Mouse (Mus musculus) heart, embryonic 15.5 days (tissue): ENCODE results near the gene Rplp0. TPM values are rescaled to one million over a fixed set of nuclear protein-coding genes. Genes with fewer than 3 reads are reported as not detected.
"Not testable (repeated sequence)": the region's sequence is repeated elsewhere in the genome, so short reads cannot be mapped to it uniquely, and the experiment has no call there.

Source experiments
- ATAC-seq: fragments of 200-750 bp; cut with Nextera tagmentation; replicated peaks from 2 replicates; pipeline ENCODE4 v1.8.0; 2017; ENCODE audit warnings: low read depth, moderate TSS enrichment; ENCODE audit not compliant: insufficient number of reproducible peaks, insufficient read depth, low FRiP score
- H3K27ac ChIP-seq: fragments of 300-500 bp; sonication (generic); 2 replicates; pipeline ENCODE4 v1.5.1; 2015; ENCODE audit warnings: mild to moderate bottlenecking, inconsistent platforms
- H3K27me3 ChIP-seq: fragments of 300-500 bp; sonication (generic); 2 replicates; pipeline ENCODE4 v1.6.1; 2015; ENCODE audit warnings: inconsistent platforms
- H3K36me3 ChIP-seq: fragments of 300-500 bp; sonication (generic); 2 replicates; pipeline ENCODE4 v1.6.1; 2015; ENCODE audit warnings: mild to moderate bottlenecking, inconsistent platforms
- H3K4me1 ChIP-seq: fragments of 300-500 bp; sonication (generic); replicated peaks from 2 replicates; pipeline ENCODE4 v1.6.1; 2015; ENCODE audit warnings: inconsistent platforms
- H3K4me2 ChIP-seq: fragments of 300-500 bp; sonication (generic); 2 replicates; pipeline ENCODE4 v1.6.1; 2015; ENCODE audit warnings: inconsistent platforms, mild to moderate bottlenecking, moderate library complexity
- H3K4me3 ChIP-seq: fragments of 300-500 bp; sonication (generic); 2 replicates; pipeline ENCODE4 v1.5.1; 2015; ENCODE audit warnings: mild to moderate bottlenecking, inconsistent platforms
- H3K9ac ChIP-seq: fragments of 300-500 bp; sonication (generic); 2 replicates; pipeline ENCODE4 v1.6.1; 2015; ENCODE audit warnings: mild to moderate bottlenecking, inconsistent platforms
- H3K9me3 ChIP-seq: fragments of 300-500 bp; sonication (generic); replicated peaks from 2 replicates; pipeline ENCODE4 v1.6.1; 2016; ENCODE audit warnings: inconsistent platforms
- WGBS: fragments of 180-500 bp; shearing (Covaris S2); methylation state at CpG from one replicate; pipeline ENCODE4 v1.1.7; 2015; ENCODE audit warnings: mixed read lengths; 5-methylcytosine and 5-hydroxymethylcytosine counted together
- polyA plus RNA-seq: library from polyadenylated mRNA; unstranded; fragments of >200 nt; fragmentation: Nextera tagmentation; extraction: Ambion mirVana; gene quantifications from 2 replicates; pipeline ENCODE4 v1.2.1, GENCODE M21; 2015

Gene Rplp0
- polyA plus RNA-seq, 1 experiment from 2014 or later: 925 TPM

GRCm38 (mm10) chr5:115518214-115518613, 41.1 kb upstream of the Rplp0 start:
- H3K9me3 ChIP-seq, H3K4me3 ChIP-seq, ATAC-seq, H3K27me3 ChIP-seq, H3K27ac ChIP-seq, H3K36me3 ChIP-seq, H3K9ac ChIP-seq, H3K4me2 ChIP-seq: not testable (repeated sequence)
- 96% methylated on average over 8 of the region's 8 CpGs for WGBS
- H3K4me1 ChIP-seq: peaks cover 75% of the 10 kb centered on the region

- H3K4me3 ChIP-seq: no peak overlapping the region
- WGBS: 54% methylated on average over 21 of the region's 21 CpGs
- peaks cover 73% of the 10 kb centered on the region for H3K4me1 ChIP-seq
- no peaks in the 10 kb centered on the region; the same call in 1 of the 2 replicates for H3K36me3 ChIP-seq
- H3K9ac ChIP-seq: 0 out of 2 replicates have a peak overlapping the region, but pooled peaks have one; percentile 7
- H3K27ac ChIP-seq: peak overlapping the region; percentile 80
- H3K9me3 ChIP-seq: no peaks in the 10 kb centered on the region
- ATAC-seq: no peak
- no peaks in the 10 kb centered on the region for H3K27me3 ChIP-seq
- peak overlapping the region; percentile 35 for H3K4me2 ChIP-seq
Observed at GRCm38 (mm10) chr5:115520325-115520869, 38.9 kb upstream of the Rplp0 start.

- Histone ChIP-seq H3K9me3 (no peaks in the 10 kb centered on the region), H3K4me3 (no peak overlapping the region), H3K27ac (peak overlapping the region; percentile 80), H3K27me3 (no peaks in the 10 kb centered on the region), H3K36me3 (no peaks in the 10 kb centered on the region; the same call in 1 of the 2 replicates), H3K9ac (no peak overlapping the region), H3K4me2 (peak overlapping the region; percentile 32), H3K4me1 (peaks cover 71% of the 10 kb centered on the region)
- 58% methylated on average over 20 of the region's 21 CpGs for WGBS
- peak; percentile 21; the same call in 1 of the 2 replicates for ATAC-seq
Observed at GRCm38 (mm10) chr5:115521553-115522461, 37.5 kb upstream of the Rplp0 start.

GRCm38 (mm10) chr5:115522531-115522930, 36.7 kb upstream of the Rplp0 start:
- no peak overlapping the region for H3K4me3 ChIP-seq
- peaks cover 65% of the 10 kb centered on the region for H3K4me1 ChIP-seq
- H3K27ac ChIP-seq: peak overlapping the region; percentile 80
- WGBS: 79% methylated on average over 4 of the region's 4 CpGs
- no peaks in the 10 kb centered on the region for H3K9me3 ChIP-seq
- ATAC-seq: no peak
- H3K4me2 ChIP-seq: peak overlapping the region; percentile 9; the same call in 1 of the 2 replicates
- H3K27me3 ChIP-seq: no peaks in the 10 kb centered on the region
- H3K9ac ChIP-seq: 0 out of 2 replicates have a peak overlapping the region, but pooled peaks have one; percentile 7
- no peaks in the 10 kb centered on the region; the same call in 1 of the 2 replicates for H3K36me3 ChIP-seq

GRCm38 (mm10) chr5:115522981-115523499, 36.2 kb upstream of the Rplp0 start:
- WGBS: 63% methylated on average over 15 of the region's 15 CpGs
- no peak overlapping the region for H3K4me2 ChIP-seq
- peak overlapping the region; percentile 80 for H3K27ac ChIP-seq
- no peak for ATAC-seq
- H3K36me3 ChIP-seq: no peaks in the 10 kb centered on the region; the same call in 1 of the 2 replicates
- H3K4me1 ChIP-seq: peaks cover 66% of the 10 kb centered on the region
- H3K27me3 ChIP-seq: no peaks in the 10 kb centered on the region
- H3K4me3 ChIP-seq: no peak overlapping the region
- no peaks in the 10 kb centered on the region for H3K9me3 ChIP-seq
- 0 out of 2 replicates have a peak overlapping the region, but pooled peaks have one; percentile 7 for H3K9ac ChIP-seq

- Histone ChIP-seq H3K4me2 (peak overlapping the region; percentile 50), H3K4me3 (peak overlapping the region; percentile 19), H3K4me1 (peaks cover 74% of the 10 kb centered on the region), H3K27ac (peak overlapping the region; percentile 80), H3K9me3 (no peaks in the 10 kb centered on the region), H3K36me3 (no peaks in the 10 kb centered on the region), H3K27me3 (no peaks in the 10 kb centered on the region), H3K9ac (peak overlapping the region; percentile 45; the same call in 1 of the 2 replicates)
- 7% methylated on average over 15 of the region's 15 CpGs for WGBS
- ATAC-seq: peak; percentile 60
Observed at GRCm38 (mm10) chr5:115523971-115524370, 35.3 kb upstream of the Rplp0 start.

GRCm38 (mm10) chr5:115524471-115524870, 34.8 kb upstream of the Rplp0 start:
- ATAC-seq: peak; percentile 5
- Histone ChIP-seq H3K9me3 (no peaks in the 10 kb centered on the region), H3K4me1 (peaks cover 75% of the 10 kb centered on the region), H3K4me3 (no peak overlapping the region), H3K36me3 (no peaks in the 10 kb centered on the region), H3K9ac (peak overlapping the region; percentile 45; the same call in 1 of the 2 replicates), H3K4me2 (peak overlapping the region; percentile 50), H3K27me3 (no peaks in the 10 kb centered on the region), H3K27ac (peak overlapping the region; percentile 80)
- 43% methylated on average over 12 of the region's 12 CpGs for WGBS

- Histone ChIP-seq H3K27me3 (no peaks in the 10 kb centered on the region), H3K9ac (no peak overlapping the region), H3K9me3 (no peaks in the 10 kb centered on the region), H3K4me2 (no peak overlapping the region), H3K27ac (peak overlapping the region; percentile 27; the same call in 1 of the 2 replicates), H3K4me3 (no peak overlapping the region), H3K4me1 (peaks cover 78% of the 10 kb centered on the region), H3K36me3 (no peaks in the 10 kb centered on the region)
- no peak for ATAC-seq
- 80% methylated on average over 4 of the region's 4 CpGs for WGBS
Observed at GRCm38 (mm10) chr5:115525416-115525815, 33.9 kb upstream of the Rplp0 start.

- 68% methylated on average over 9 of the region's 9 CpGs for WGBS
- Histone ChIP-seq H3K27ac (peak overlapping the region; percentile 27), H3K4me1 (peaks cover 78% of the 10 kb centered on the region), H3K9ac (peak overlapping the region; percentile 7; the same call in 1 of the 2 replicates), H3K36me3 (no peaks in the 10 kb centered on the region), H3K4me3 (no peak overlapping the region), H3K9me3 (no peaks in the 10 kb centered on the region), H3K4me2 (no peak overlapping the region), H3K27me3 (no peaks in the 10 kb centered on the region)
- ATAC-seq: no peak
Observed at GRCm38 (mm10) chr5:115525943-115526342, 33.3 kb upstream of the Rplp0 start.

- Histone ChIP-seq H3K9me3 (no peaks in the 10 kb centered on the region), H3K4me3 (no peak overlapping the region), H3K4me1 (peaks cover 80% of the 10 kb centered on the region), H3K36me3 (no peaks in the 10 kb centered on the region), H3K27ac (no peak overlapping the region), H3K27me3 (no peaks in the 10 kb centered on the region), H3K9ac (no peak overlapping the region), H3K4me2 (no peak overlapping the region)
- no peak for ATAC-seq
- 87% methylated on average over 17 of the region's 17 CpGs for WGBS
Observed at GRCm38 (mm10) chr5:115526456-115527202, 32.6 kb upstream of the Rplp0 start.
